Mouse (Mus musculus): ENCODE data around the gene Amz2. TPM values are rescaled to one million over a fixed set of nuclear protein-coding genes. Genes with fewer than 3 reads are reported as not detected.
A peak's percentile ranks its signal among the peaks of the same experiment; 100 is the strongest.

Gene Amz2
- polyA plus RNA-seq, 1 experiment = 47.2 TPM

DNA sequence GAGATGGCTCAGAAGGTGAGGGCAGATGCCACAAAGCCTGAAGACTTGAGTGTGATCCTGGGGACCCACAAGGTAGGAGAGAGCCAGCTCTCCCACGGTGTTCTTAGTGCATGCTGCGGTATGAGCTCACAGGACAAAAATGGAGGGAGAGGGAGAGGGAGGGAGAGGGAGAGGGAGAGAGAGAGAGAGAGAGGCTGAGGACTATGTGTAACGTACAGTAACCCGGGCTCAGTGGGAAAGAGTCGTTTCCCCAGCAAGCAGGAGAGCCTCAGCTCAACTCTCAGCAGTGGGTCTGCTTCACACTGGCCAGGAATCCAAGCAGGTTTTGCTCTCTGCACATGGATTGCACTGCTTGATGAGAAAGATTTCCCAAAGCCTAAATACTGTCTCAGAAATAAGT lies 13.5 kb downstream of the Amz2 start:
- no peak for DNase-seq
- Histone ChIP-seq H3K36me3 (ENCODE audit: control insufficient read depth, insufficient read depth, low read length) (no peaks in the 10 kb centered on the region), H3K27ac (ENCODE audit: insufficient read depth, low read depth, low read length) (no peak overlapping the region), H3K4me1 (ENCODE audit: control insufficient read depth, insufficient read depth, low read length) (no peaks in the 10 kb centered on the region), H3K4me3 (ENCODE audit: insufficient read depth, low read depth, low read length) (peak overlapping the region; percentile 56; the same call in 1 of the 2 replicates), H3K27me3 (replicated peaks; ENCODE audit: control insufficient read depth, insufficient read depth, low read length) (no peaks in the 10 kb centered on the region)
- no peak for TF ChIP-seq POLR2A (IDR thresholded peaks at IDR 0.05; ENCODE audit: low read depth, low read length)
- TF ChIP-seq CTCF (conservative IDR thresholded peaks at IDR 0.05; ENCODE audit: insufficient read depth, insufficient read length, low read depth, low read length) = no peak
- 28% methylated on average over 5 of the region's 5 CpGs for WGBS

DNA sequence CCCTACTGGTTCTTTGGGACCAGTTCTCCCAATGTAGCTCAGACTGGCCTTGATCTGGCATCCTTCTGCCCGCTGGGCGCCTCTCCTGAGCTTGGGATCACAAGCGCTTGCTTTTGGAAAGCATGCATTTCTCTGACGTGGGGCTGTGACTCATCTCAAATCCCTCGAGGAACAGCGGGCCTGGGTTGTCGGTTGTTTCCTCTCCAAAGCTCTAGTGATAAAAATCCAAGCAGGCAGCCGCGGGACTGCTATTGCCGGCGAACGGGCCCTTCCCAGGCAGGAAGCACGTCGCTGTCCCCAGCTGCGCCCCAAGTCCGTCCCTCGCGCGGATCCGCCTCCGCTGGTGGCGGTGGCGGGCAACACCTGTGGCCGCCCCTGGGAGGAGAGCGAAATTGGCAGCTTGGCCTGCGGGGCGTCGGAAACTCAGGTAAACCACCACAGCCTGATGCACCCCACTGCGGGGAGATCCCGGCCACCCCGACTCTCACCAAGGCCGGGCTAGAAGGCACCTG lies 14.1 kb downstream of the Amz2 start:
- H3K4me1 ChIP-seq (ENCODE audit: control insufficient read depth, insufficient read depth, low read length) = no peaks in the 10 kb centered on the region
- H3K27ac ChIP-seq (ENCODE audit: insufficient read depth, low read depth, low read length) = peak overlapping the region; percentile 21; the same call in 1 of the 2 replicates
- under 1% methylated on average over 32 of the region's 32 CpGs for WGBS
- H3K4me3 ChIP-seq (ENCODE audit: insufficient read depth, low read depth, low read length) = peak overlapping the region; percentile 56
- H3K27me3 ChIP-seq (replicated peaks; ENCODE audit: control insufficient read depth, insufficient read depth, low read length) = no peaks in the 10 kb centered on the region
- TF ChIP-seq CTCF (conservative IDR thresholded peaks at IDR 0.05; ENCODE audit: insufficient read depth, insufficient read length, low read depth, low read length) (no peak), POLR2A (IDR thresholded peaks at IDR 0.05; ENCODE audit: low read depth, low read length) (no peak)
- peak; percentile 87 for DNase-seq
- H3K36me3 ChIP-seq (ENCODE audit: control insufficient read depth, insufficient read depth, low read length) = no peaks in the 10 kb centered on the region

DNA sequence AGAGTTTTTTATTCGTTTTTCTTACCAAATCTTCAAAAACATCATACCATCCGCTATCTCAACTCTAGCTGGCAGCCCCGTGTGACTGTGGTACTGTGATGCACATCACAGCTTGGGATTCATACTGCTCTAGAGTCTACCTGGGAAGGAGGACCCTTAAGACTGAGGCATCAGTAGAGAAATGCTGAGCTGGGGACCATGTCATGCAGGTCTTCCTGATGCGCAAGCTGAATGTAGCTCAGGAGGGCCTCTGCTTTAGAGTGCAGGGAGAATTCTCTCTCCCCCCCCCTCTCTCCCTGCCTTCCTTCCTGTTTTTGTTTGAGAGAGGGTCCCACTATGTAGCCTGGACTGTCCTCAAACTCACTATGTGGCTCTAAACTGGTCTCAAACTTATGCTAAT lies 14.9 kb downstream of the Amz2 start:
- TF ChIP-seq CTCF (conservative IDR thresholded peaks at IDR 0.05; ENCODE audit: insufficient read depth, insufficient read length, low read depth, low read length) (no peak), POLR2A (IDR thresholded peaks at IDR 0.05; ENCODE audit: low read depth, low read length) (no peak)
- Histone ChIP-seq H3K36me3 (ENCODE audit: control insufficient read depth, insufficient read depth, low read length) (no peaks in the 10 kb centered on the region), H3K27me3 (replicated peaks; ENCODE audit: control insufficient read depth, insufficient read depth, low read length) (no peaks in the 10 kb centered on the region), H3K4me1 (ENCODE audit: control insufficient read depth, insufficient read depth, low read length) (no peaks in the 10 kb centered on the region), H3K4me3 (ENCODE audit: insufficient read depth, low read depth, low read length) (no peak overlapping the region), H3K27ac (ENCODE audit: insufficient read depth, low read depth, low read length) (no peak overlapping the region)
- no peak for DNase-seq
- WGBS = 65% methylated on average over 4 of the region's 4 CpGs

DNA sequence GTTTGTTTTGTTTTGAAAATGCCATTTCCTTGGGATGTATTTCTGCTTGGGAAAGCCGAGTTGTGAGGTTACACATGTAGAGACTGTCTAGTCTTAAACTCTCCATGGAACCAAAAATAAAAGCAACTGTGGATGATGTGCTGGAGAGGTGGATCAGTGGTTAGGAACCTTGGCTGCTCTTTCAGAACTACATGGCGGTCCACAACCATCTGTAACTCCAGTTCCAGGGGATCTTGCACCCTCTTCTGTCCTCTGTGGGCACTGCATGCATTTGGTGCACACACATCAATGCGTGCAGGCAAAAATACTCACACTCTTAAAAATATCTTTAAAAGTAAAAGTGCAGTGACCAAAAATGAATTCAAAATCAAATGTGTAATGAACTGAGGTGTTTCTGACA lies 15.4 kb downstream of the Amz2 start:
- no peak overlapping the region for H3K4me3 ChIP-seq (ENCODE audit: insufficient read depth, low read depth, low read length)
- no peak overlapping the region for H3K27ac ChIP-seq (ENCODE audit: insufficient read depth, low read depth, low read length)
- WGBS = 62% methylated on average over 3 of the region's 3 CpGs
- H3K4me1 ChIP-seq (ENCODE audit: control insufficient read depth, insufficient read depth, low read length) = no peaks in the 10 kb centered on the region
- no peak for TF ChIP-seq POLR2A (IDR thresholded peaks at IDR 0.05; ENCODE audit: low read depth, low read length)
- TF ChIP-seq CTCF (conservative IDR thresholded peaks at IDR 0.05; ENCODE audit: insufficient read depth, insufficient read length, low read depth, low read length) = peak; percentile 85
- peak; percentile 42 for DNase-seq
- H3K36me3 ChIP-seq (ENCODE audit: control insufficient read depth, insufficient read depth, low read length) = no peaks in the 10 kb centered on the region
- no peaks in the 10 kb centered on the region for H3K27me3 ChIP-seq (replicated peaks; ENCODE audit: control insufficient read depth, insufficient read depth, low read length)

DNA sequence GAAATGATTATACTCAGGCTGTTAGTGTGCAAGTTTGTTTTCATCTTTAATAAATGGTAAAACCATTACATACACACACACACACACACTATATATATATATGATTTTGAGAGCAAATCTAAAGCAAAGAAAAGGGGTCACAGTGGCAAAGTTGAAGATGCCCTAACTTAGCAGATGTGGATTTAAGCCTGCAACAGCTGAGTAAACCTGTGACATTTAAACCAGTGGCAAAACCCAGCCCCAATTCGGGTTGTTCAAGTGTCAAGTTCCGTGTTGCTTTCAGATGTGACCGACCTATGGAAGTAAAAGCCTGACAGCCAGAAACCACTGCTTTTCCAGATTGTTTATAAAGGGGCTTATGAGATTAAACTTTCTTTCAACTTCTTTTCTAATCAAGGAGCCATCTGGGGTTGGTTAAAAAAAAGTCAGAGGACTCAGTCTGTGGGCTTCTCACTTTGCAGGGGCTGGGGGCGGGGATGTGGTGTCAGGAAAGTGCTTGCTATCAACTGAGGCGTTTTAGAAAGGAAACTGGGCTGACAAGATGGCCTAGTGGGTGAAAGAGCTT lies 16.5 kb downstream of the Amz2 start:
- Histone ChIP-seq H3K4me1 (ENCODE audit: control insufficient read depth, insufficient read depth, low read length) (no peaks in the 10 kb centered on the region), H3K27ac (ENCODE audit: insufficient read depth, low read depth, low read length) (no peak overlapping the region), H3K27me3 (replicated peaks; ENCODE audit: control insufficient read depth, insufficient read depth, low read length) (no peaks in the 10 kb centered on the region), H3K36me3 (ENCODE audit: control insufficient read depth, insufficient read depth, low read length) (no peaks in the 10 kb centered on the region), H3K4me3 (ENCODE audit: insufficient read depth, low read depth, low read length) (no peak overlapping the region)
- TF ChIP-seq CTCF (conservative IDR thresholded peaks at IDR 0.05; ENCODE audit: insufficient read depth, insufficient read length, low read depth, low read length) (no peak), POLR2A (IDR thresholded peaks at IDR 0.05; ENCODE audit: low read depth, low read length) (no peak)
- 64% methylated on average over 5 of the region's 5 CpGs for WGBS
- no peak for DNase-seq

DNA sequence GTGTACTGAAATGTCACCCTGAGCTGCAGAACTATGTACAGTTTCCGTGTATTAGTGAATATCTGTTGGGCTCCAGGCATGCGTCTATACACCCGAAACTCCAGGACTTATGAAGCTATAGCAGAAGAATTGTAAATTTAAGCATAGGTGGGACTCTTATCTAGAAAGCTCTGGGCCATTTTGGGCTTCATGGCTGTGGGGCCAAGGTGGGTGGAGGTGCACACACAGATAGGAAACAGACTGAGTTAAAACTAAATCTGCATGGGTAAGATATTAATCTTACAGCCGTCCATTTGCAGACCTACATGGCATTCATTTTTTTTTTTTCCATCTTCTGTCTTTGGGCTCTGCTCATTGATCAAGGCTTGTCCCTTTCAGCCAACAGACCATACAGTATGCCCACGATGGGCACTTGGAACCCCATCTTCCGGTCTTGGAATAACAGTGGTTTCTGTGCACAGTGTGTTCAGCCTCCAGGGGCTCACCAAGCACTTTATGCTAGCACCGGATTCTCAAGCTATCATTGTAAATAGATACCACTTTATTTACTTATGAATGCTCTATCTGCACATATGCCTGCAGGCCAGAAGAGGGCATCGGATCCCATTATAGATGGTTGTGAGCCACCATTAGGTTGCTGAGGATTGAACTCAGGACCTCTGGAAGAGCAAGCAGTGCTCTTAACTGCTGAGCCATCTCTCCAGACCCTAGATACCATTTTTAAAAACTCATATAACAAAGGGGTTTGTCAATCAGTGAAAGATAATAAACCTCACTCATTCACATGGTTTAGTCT lies 17.9 kb downstream of the Amz2 start:
- no peaks in the 10 kb centered on the region for H3K27me3 ChIP-seq (replicated peaks; ENCODE audit: control insufficient read depth, insufficient read depth, low read length)
- H3K4me1 ChIP-seq (ENCODE audit: control insufficient read depth, insufficient read depth, low read length) = no peaks in the 10 kb centered on the region
- H3K27ac ChIP-seq (ENCODE audit: insufficient read depth, low read depth, low read length) = no peak overlapping the region
- no peak for DNase-seq
- WGBS = 83% methylated on average over 8 of the region's 8 CpGs
- TF ChIP-seq CTCF (conservative IDR thresholded peaks at IDR 0.05; ENCODE audit: insufficient read depth, insufficient read length, low read depth, low read length) (no peak), POLR2A (IDR thresholded peaks at IDR 0.05; ENCODE audit: low read depth, low read length) (no peak)
- H3K36me3 ChIP-seq (ENCODE audit: control insufficient read depth, insufficient read depth, low read length) = no peaks in the 10 kb centered on the region
- H3K4me3 ChIP-seq (ENCODE audit: insufficient read depth, low read depth, low read length) = no peak overlapping the region

DNA sequence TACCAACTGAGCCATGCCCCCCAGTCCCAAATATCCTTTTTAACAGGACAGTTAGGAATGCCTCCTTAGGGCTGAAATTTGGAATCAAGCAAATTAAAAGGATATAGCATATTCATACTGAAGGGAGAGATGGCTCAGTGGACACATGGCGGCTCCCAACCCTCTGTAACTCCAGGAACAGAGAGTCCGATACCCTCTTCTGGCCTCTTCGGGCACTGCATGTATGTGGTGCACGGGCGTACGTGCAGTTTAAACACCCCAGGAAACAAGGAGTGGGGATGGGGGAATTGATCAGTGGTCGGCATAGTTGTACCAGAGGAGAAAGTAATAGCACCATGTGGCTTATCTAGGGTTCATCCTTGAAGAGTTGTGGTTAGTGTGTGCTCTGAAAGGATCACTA lies 18.9 kb downstream of the Amz2 start:
- no peak for DNase-seq
- WGBS = 71% methylated on average over 7 of the region's 7 CpGs
- Histone ChIP-seq H3K4me1 (ENCODE audit: control insufficient read depth, insufficient read depth, low read length) (no peaks in the 10 kb centered on the region), H3K36me3 (ENCODE audit: control insufficient read depth, insufficient read depth, low read length) (no peaks in the 10 kb centered on the region), H3K27me3 (replicated peaks; ENCODE audit: control insufficient read depth, insufficient read depth, low read length) (no peaks in the 10 kb centered on the region), H3K27ac (ENCODE audit: insufficient read depth, low read depth, low read length) (no peak overlapping the region), H3K4me3 (ENCODE audit: insufficient read depth, low read depth, low read length) (no peak overlapping the region)
- TF ChIP-seq POLR2A (IDR thresholded peaks at IDR 0.05; ENCODE audit: low read depth, low read length) = no peak
- TF ChIP-seq CTCF (conservative IDR thresholded peaks at IDR 0.05; ENCODE audit: insufficient read depth, insufficient read length, low read depth, low read length) = peak; percentile 38; the same call in 1 of the 2 replicates

Measured in kidney, adult 2 months (tissue).